Mouse (Mus musculus) ovary, adult 2 months (tissue): ENCODE data around the gene Boll. TPM values are rescaled to one million over a fixed set of nuclear protein-coding genes. Genes with fewer than 3 reads are reported as not detected.

Source experiments
- polyA plus RNA-seq: library from polyadenylated mRNA; depleted of rRNA; stranded (reverse); fragments of >200 nt; gene quantifications from 2 replicates; pipeline ENCODE4 v1.2.3, GENCODE M21; 2012; rRNA removed

The Boll gene
- not detected in 2 replicates for polyA plus RNA-seq

GRCm38 (mm10) chr1:55363044-55363565 lies at the start of gene Boll:
Boll (minus strand) TSS chr1:55363469.

DNA sequence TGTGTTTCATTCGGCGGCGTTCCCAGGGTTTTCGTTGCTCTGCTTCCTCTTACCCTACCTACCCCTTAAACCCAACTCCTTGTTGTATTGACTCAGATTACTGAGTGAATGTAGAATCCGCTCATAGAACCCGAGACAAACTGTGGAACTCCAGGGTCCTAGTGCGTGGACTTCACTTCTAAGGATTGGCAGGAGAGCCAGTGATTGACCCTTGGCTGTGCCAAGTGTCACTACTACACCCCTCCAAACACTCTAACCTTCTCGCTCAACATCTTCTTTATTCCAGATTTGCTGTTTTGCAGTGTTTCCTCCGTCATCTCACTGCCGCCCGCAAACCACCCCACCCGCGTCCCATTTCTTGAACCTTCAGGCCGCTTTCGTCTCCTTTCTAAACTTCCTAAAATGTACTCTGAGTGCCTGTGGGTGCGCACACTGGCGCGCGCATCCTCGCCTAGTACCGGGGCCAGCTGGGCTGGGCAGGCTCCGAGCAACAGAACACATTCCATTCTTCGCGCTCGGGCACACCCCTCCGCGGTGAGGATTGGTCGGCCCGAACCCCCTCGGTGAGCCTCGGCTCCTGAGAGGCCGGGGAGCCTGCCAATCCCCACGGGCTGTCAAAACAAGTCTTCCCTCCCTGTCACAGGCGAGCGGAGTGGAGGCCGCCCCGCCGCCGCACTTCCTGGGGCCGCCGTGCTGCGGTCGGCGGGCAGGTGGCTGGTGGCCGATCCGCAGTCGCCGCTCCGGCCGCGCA lies 42.2 kb upstream of the Boll start, which contains the start of gene Plcl1:
Plcl1 (plus strand) TSS at position 650 of the 751 bp plus-strand sequence.

GRCm38 (mm10) chr1:55236890-55237642 lies 126.2 kb downstream of the Boll start, which contains the start of gene Mars2:
Mars2 (plus strand) TSS chr1:55237177.

DNA sequence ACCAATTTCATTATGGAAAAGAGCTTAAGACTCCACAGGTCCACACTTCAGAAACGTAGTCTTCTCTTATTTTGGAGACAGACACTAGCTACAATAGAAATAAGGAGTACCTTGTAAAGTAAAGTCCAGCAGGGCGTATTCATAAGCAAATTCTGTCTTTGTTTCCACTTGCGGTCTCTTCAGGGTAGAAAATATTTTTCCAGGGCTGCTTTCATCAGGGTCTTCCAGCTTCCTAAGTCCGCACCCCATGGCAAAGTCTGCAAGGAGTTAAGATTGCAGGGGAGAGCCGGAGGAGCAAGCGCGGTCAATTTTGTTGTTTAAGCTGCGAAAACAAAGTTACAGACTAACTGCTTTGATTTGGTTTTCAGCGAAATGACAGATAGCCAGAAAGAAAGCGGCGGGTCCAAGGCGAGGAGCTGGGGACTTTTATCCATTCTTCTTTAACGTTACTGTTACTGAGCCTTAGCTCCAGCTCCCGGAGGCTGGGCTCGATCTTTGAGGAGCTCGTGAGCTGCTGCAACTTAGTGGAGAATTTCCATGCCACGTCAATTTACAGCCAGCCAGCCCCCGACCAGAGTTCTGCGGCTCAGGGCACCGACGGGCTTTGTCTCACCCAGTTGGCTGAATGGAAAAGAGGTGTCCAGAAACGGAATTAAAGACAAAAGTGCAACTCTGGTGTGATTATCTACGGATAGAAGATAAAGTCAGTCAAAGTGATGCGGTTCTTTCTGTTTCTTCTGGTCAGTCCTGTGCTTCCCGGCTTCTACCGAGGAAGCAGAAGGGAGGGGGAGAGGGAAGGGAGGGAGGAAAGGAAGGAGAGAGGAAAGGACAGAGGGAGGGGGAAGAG lies 137.0 kb downstream of the Boll start, which contains the start of gene Rftn2:
Rftn2 (minus strand) TSS at position 772 of the 847 bp plus-strand sequence.

Other genes starting within 250 kb of the Boll start
- gene Mob4, start 232.2 kb downstream of the Boll start, polyA plus RNA-seq, result 6.2 and 6.7 TPM in 2 replicates
- gene Rftn2, start 136.7 kb downstream of the Boll start, polyA plus RNA-seq, result 2.9 and 3.4 TPM in 2 replicates
- gene Mars2, start 126.3 kb downstream of the Boll start, polyA plus RNA-seq, result 2.6 and 3.4 TPM in 2 replicates
- gene Plcl1, start 42.5 kb upstream of the Boll start, polyA plus RNA-seq, result 1.6 and 2.7 TPM in 2 replicates